Mouse (Mus musculus) ES-Bruce4 (cell line): ENCODE results near the gene Gm28048.

Experiments
- CTCF ChIP-seq: IDR thresholded peaks from one replicate; pipeline ENCODE4 v1.8.1; 2011; ENCODE audit warnings: low read depth, low read length
- EP300 ChIP-seq: IDR thresholded peaks from 2 replicates; pipeline ENCODE4 v1.6.1; 2011; ENCODE audit warnings: low read depth, low read length; ENCODE audit not compliant: insufficient read depth

GRCm38 (mm10) chr11:22995461-22995860 is 13.6 kb upstream of the Gm28048 start:
- TF ChIP-seq CTCF = no peak
- TF ChIP-seq EP300 = no peak
